In genomic region chr11:100858935-100859578, GRCm38 (mm10) we compare ENCODE assay signal across 8 mouse cellular contexts. TPM values are rescaled to one million over a fixed set of nuclear protein-coding genes. Genes with fewer than 3 reads are reported as not detected.
DNase-seq lines count a peak whose midpoint lies in the region; ATAC-seq lines count a peak whose summit lies in the region.

TSS of gene Stat5a (plus strand) at chr11:100859351.

- H3K9me3 ChIP-seq in erythroblast, embryonic 14.5 days (ENCODE audit: control insufficient read depth, low read length) = no peaks in the 10 kb centered on the region
- no peaks in the 10 kb centered on the region for H3K9me3 ChIP-seq in intestine, embryonic 15.5 days
- no peaks in the 10 kb centered on the region for H3K9me3 ChIP-seq in limb, embryonic 12.5 days
- no peaks in the 10 kb centered on the region for H3K9me3 ChIP-seq in midbrain, embryonic 14.5 days (ENCODE audit: control insufficient read depth, low read length)

- peak; percentile 82 to 88 for DNase-seq in cerebellum, postnatal 10 days
- no peak for DNase-seq in midbrain, embryonic 14.5 days
- DNase-seq in testis, postnatal 14 days (ENCODE audit: low spot score) = peak; percentile 66

- peak within 1 kb of the TSS; percentile 89 for H3K4me2 ChIP-seq in intestine, embryonic 15.5 days (replicated peaks)
- H3K4me2 ChIP-seq in limb, embryonic 12.5 days = peak within 1 kb of the TSS; percentile 74
- peak within 1 kb of the TSS; percentile 57 for H3K4me2 ChIP-seq in midbrain, embryonic 14.5 days (ENCODE audit: low read length)

- H3K9ac ChIP-seq in intestine, embryonic 15.5 days = peak within 1 kb of the TSS; percentile 53
- H3K9ac ChIP-seq in limb, embryonic 12.5 days (replicated peaks) = peak within 1 kb of the TSS; percentile 64
- peak within 1 kb of the TSS; percentile 31; the same call in 1 of the 2 replicates for H3K9ac ChIP-seq in midbrain, embryonic 14.5 days (replicated peaks; ENCODE audit: low read length)

- peak within 1 kb of the TSS; percentile 67 for H3K4me3 ChIP-seq in erythroblast, embryonic 14.5 days (replicated peaks)
- H3K4me3 ChIP-seq in intestine, embryonic 15.5 days (replicated peaks) = peak within 1 kb of the TSS; percentile 51
- peak within 1 kb of the TSS; percentile 57 for H3K4me3 ChIP-seq in limb, embryonic 12.5 days (replicated peaks)
- peak within 1 kb of the TSS; percentile 38 for H3K4me3 ChIP-seq in midbrain, embryonic 14.5 days (replicated peaks; ENCODE audit: low read depth, low read length)

- no peak for ATAC-seq in erythroblast, adult 5-6 weeks (replicated peaks; ENCODE audit: low FRiP score, poor library complexity, severe bottlenecking)
- no peak for ATAC-seq in granulocyte monocyte progenitor cell, adult 5-6 weeks (replicated peaks; ENCODE audit: poor library complexity, severe bottlenecking)
- ATAC-seq in intestine, embryonic 15.5 days = no peak
- no peak for ATAC-seq in limb, embryonic 12.5 days (ENCODE audit: insufficient number of reproducible peaks, insufficient read depth, low FRiP score, low TSS enrichment, low read depth)
- ATAC-seq in midbrain, embryonic 14.5 days (ENCODE audit: low FRiP score, low TSS enrichment) = no peak

- peaks cover 2% of the 10 kb centered on the region; the same call in 1 of the 2 replicates for H3K36me3 ChIP-seq in erythroblast, embryonic 14.5 days (ENCODE audit: control insufficient read depth)
- no peaks in the 10 kb centered on the region for H3K36me3 ChIP-seq in intestine, embryonic 15.5 days
- no peaks in the 10 kb centered on the region for H3K36me3 ChIP-seq in limb, embryonic 12.5 days
- H3K36me3 ChIP-seq in midbrain, embryonic 14.5 days (ENCODE audit: control insufficient read depth, insufficient read depth, low read length) = no peaks in the 10 kb centered on the region

- peak within 1 kb of the TSS; percentile 24; the same call in 1 of the 2 replicates for H3K27ac ChIP-seq in intestine, embryonic 15.5 days
- H3K27ac ChIP-seq in limb, embryonic 12.5 days = 0 out of 2 replicates have a peak within 1 kb of the TSS, but pooled peaks have one; percentile 23
- no peak within 1 kb of the TSS for H3K27ac ChIP-seq in midbrain, embryonic 14.5 days (replicated peaks; ENCODE audit: low read depth, low read length)

- H3K27me3 ChIP-seq in erythroblast, embryonic 14.5 days (ENCODE audit: control insufficient read depth) = peaks cover 25% of the 10 kb centered on the region
- no peaks in the 10 kb centered on the region for H3K27me3 ChIP-seq in intestine, embryonic 15.5 days (replicated peaks)
- peaks cover 80% of the 10 kb centered on the region for H3K27me3 ChIP-seq in limb, embryonic 12.5 days
- H3K27me3 ChIP-seq in midbrain, embryonic 14.5 days (ENCODE audit: control insufficient read depth, insufficient read depth, low read length) = peaks cover 17% of the 10 kb centered on the region

- peaks cover 36% of the 10 kb centered on the region for H3K4me1 ChIP-seq in erythroblast, embryonic 14.5 days (ENCODE audit: control insufficient read depth)
- peaks cover 10% of the 10 kb centered on the region; the same call in 1 of the 2 replicates for H3K4me1 ChIP-seq in intestine, embryonic 15.5 days (replicated peaks)
- peaks cover 11% of the 10 kb centered on the region for H3K4me1 ChIP-seq in limb, embryonic 12.5 days (replicated peaks)
- H3K4me1 ChIP-seq in midbrain, embryonic 14.5 days (ENCODE audit: control insufficient read depth, insufficient read depth, low read length) = no peaks in the 10 kb centered on the region

- WGBS in intestine, embryonic 15.5 days = 61% methylated on average over 9 of the region's 9 CpGs
- WGBS in limb, embryonic 12.5 days = 54% methylated on average over 9 of the region's 9 CpGs
- WGBS in midbrain, embryonic 14.5 days = 63% methylated on average over 9 of the region's 9 CpGs

RNA-seq across cellular contexts. Expression of gene Stat5a, which starts in this region (rescaled TPM):
- 0.17 and 0.25 TPM in 2 replicates for polyA plus RNA-seq in erythroblast, embryonic 14.5 days (2012)
- total RNA-seq in erythroblast, adult 5-6 weeks (2015; ENCODE audit: low replicate concordance) = 4.8 and 7.3 TPM in 2 replicates
- total RNA-seq in erythroblast, adult 5-6 weeks (2017; ENCODE audit: low replicate concordance) = 5.7 and 6.5 TPM in 2 replicates
- 33.7 and 36.6 TPM in 2 replicates for total RNA-seq in granulocyte monocyte progenitor cell, adult 5-6 weeks (2014; fragmentation: Nextera tagmentation)
- 28.9 and 29.0 TPM in 2 replicates for total RNA-seq in granulocyte monocyte progenitor cell, adult 5-6 weeks (2017)
- polyA plus RNA-seq in intestine, embryonic 15.5 days (2015; fragmentation: Nextera tagmentation; extraction: Ambion mirVana) = 5.5 and 6.0 TPM in 2 replicates
- polyA plus RNA-seq in limb, embryonic 12.5 days (2016; fragmentation: Nextera tagmentation; extraction: Ambion mirVana) = 4.0 and 5.5 TPM in 2 replicates
- polyA plus RNA-seq in midbrain, embryonic 14.5 days (2014; fragmentation: Nextera tagmentation; extraction: Ambion mirVana) = 1.7 and 1.9 TPM in 2 replicates
